ENCODE assay signal across 17 mouse cellular contexts in the genomic region with DNA sequence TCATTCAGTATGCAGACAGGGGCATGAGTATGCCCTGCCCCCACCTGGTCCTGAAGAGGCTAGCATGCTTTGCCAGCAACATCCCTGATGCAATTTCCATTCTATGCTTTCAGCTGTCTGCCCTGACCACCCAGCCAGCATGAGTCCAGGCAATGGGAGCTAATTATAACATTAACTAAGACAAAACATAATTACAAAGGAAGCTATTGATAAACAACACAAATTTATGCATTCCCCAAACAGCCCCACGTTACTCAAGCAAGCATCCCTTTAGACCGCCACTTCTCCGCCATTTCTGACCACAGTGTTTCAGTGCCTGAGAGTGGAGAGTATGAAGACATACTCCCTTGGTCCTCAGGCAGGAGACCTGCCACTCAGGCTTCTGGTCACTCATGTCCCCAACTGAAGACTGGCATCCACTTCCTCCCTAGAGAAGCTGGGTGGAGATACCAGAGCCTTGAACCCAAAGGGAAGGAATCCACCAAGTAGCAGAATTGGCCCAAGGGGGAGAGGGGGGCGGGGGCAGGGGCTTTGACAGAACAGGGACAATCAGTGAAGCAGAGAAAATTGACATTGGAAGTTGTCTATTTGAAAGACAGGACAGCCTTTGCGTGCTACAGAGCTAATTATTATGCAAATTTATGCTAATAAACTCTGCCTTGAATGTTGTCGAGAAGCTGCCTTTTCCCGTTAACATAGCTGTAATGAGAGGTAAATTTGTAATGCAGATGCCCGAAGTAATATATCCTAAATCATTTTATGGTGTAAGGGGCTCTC.
DNase-seq lines count a peak whose midpoint lies in the region; ATAC-seq and TF ChIP-seq lines count a peak whose summit lies in the region.
"Had no signal": no experiment of that assay in that cellular context is flagged by ENCODE, and none has a peak within 500 bp of the region (broad histone marks: within the 10 kb centered on the region; RNA-seq: fewer than 3 reads in every experiment).

No protein-coding gene starts in this region.

- H3K36me3 ChIP-seq in neural tube, embryonic 15.5 days = no peaks in the 10 kb centered on the region
- no peaks in the 10 kb centered on the region for H3K36me3 ChIP-seq in forebrain, postnatal 0 days (ENCODE audit: insufficient read depth)
- no peaks in the 10 kb centered on the region for H3K36me3 ChIP-seq in midbrain, embryonic 12.5 days
- no peaks in the 10 kb centered on the region for H3K36me3 ChIP-seq in neural tube, embryonic 14.5 days (ENCODE audit: control insufficient read depth, insufficient read depth, low read length)
- H3K36me3 ChIP-seq: embryonic facial prominence, embryonic 13.5 days; limb, embryonic 10.5 days; liver, embryonic 12.5 days had no signal

- ATAC-seq in neural tube, embryonic 15.5 days (ENCODE audit: low FRiP score) = no peak
- ATAC-seq in forebrain, postnatal 0 days = peak; percentile 60; the same call in 1 of the 2 replicates
- ATAC-seq in midbrain, embryonic 12.5 days (ENCODE audit: low FRiP score, low read depth) = peak; percentile 73
- ATAC-seq in neural tube, embryonic 14.5 days (ENCODE audit: low read depth) = peak; percentile 41; the same call in 1 of the 2 replicates
- no peak for ATAC-seq in granulocyte monocyte progenitor cell, adult 5-6 weeks (replicated peaks; ENCODE audit: poor library complexity, severe bottlenecking)
- ATAC-seq: liver, embryonic 12.5 days; lung, postnatal 0 days; Patski had no signal

- no peak overlapping the region for H3K4me2 ChIP-seq in neural tube, embryonic 15.5 days
- H3K4me2 ChIP-seq in forebrain, postnatal 0 days (ENCODE audit: low read depth) = no peak overlapping the region
- H3K4me2 ChIP-seq in midbrain, embryonic 12.5 days (replicated peaks) = 0 out of 2 replicates have a peak overlapping the region, but pooled peaks have one; percentile 3
- H3K4me2 ChIP-seq in neural tube, embryonic 14.5 days (ENCODE audit: low read depth, low read length) = no peak overlapping the region
- H3K4me2 ChIP-seq: embryonic facial prominence, embryonic 13.5 days; liver, embryonic 12.5 days had no signal

- 40% methylated on average over 8 of the region's 8 CpGs for WGBS in neural tube, embryonic 15.5 days
- 28% methylated on average over 8 of the region's 8 CpGs for WGBS in forebrain, postnatal 0 days
- WGBS in midbrain, embryonic 12.5 days = 56% methylated on average over 8 of the region's 8 CpGs
- WGBS in neural tube, embryonic 14.5 days = 32% methylated on average over 8 of the region's 8 CpGs

- peaks cover 11% of the 10 kb centered on the region; the same call in 1 of the 2 replicates for H3K4me1 ChIP-seq in neural tube, embryonic 15.5 days
- H3K4me1 ChIP-seq in forebrain, postnatal 0 days (ENCODE audit: insufficient read depth) = no peaks in the 10 kb centered on the region
- H3K4me1 ChIP-seq in midbrain, embryonic 12.5 days = peaks cover 23% of the 10 kb centered on the region
- H3K4me1 ChIP-seq in neural tube, embryonic 14.5 days (ENCODE audit: control insufficient read depth, insufficient read depth, low read length) = no peaks in the 10 kb centered on the region
- H3K4me1 ChIP-seq: embryonic facial prominence, embryonic 13.5 days; limb, embryonic 10.5 days; liver, embryonic 12.5 days had no signal

- TF ChIP-seq CTCF in forebrain, postnatal 0 days (IDR thresholded peaks at IDR 0.05; ENCODE audit: low read depth) = no peak

- no peak overlapping the region for H3K9ac ChIP-seq in neural tube, embryonic 15.5 days (replicated peaks)
- H3K9ac ChIP-seq in forebrain, postnatal 0 days = no peak overlapping the region
- no peak overlapping the region for H3K9ac ChIP-seq in midbrain, embryonic 12.5 days (replicated peaks)
- no peak overlapping the region for H3K9ac ChIP-seq in neural tube, embryonic 14.5 days (replicated peaks; ENCODE audit: low read depth, low read length)
- H3K9ac ChIP-seq: embryonic facial prominence, embryonic 13.5 days; liver, embryonic 12.5 days had no signal

- no peaks in the 10 kb centered on the region for H3K9me3 ChIP-seq in neural tube, embryonic 15.5 days (replicated peaks)
- H3K9me3 ChIP-seq in forebrain, postnatal 0 days (ENCODE audit: low read length) = no peaks in the 10 kb centered on the region
- H3K9me3 ChIP-seq in midbrain, embryonic 12.5 days = no peaks in the 10 kb centered on the region
- no peaks in the 10 kb centered on the region for H3K9me3 ChIP-seq in neural tube, embryonic 14.5 days (ENCODE audit: control insufficient read depth, low read length)
- H3K9me3 ChIP-seq: embryonic facial prominence, embryonic 13.5 days; limb, embryonic 10.5 days; liver, embryonic 12.5 days had no signal

- peak; percentile 11 for DNase-seq in neural tube, embryonic 10.5 days (ENCODE audit: extremely low spot score, low spot score)
- DNase-seq in forebrain, postnatal 0 days = no peak
- DNase-seq in thymus, postnatal 36 days = no peak
- no peak for DNase-seq in testis, postnatal 10 days (ENCODE audit: low spot score)
- DNase-seq: cerebellum, adult 11 months; gastrocnemius, postnatal 10 days; kidney, adult 8-10 months; kidney, postnatal 4 days had no signal

- H3K27ac ChIP-seq in neural tube, embryonic 15.5 days (replicated peaks) = no peak overlapping the region
- H3K27ac ChIP-seq in forebrain, postnatal 0 days (ENCODE audit: low read depth, low read length) = no peak overlapping the region
- no peak overlapping the region for H3K27ac ChIP-seq in midbrain, embryonic 12.5 days (replicated peaks)
- H3K27ac ChIP-seq in neural tube, embryonic 14.5 days (ENCODE audit: low read depth, low read length) = no peak overlapping the region
- H3K27ac ChIP-seq: embryonic facial prominence, embryonic 13.5 days; limb, embryonic 10.5 days; liver, embryonic 12.5 days had no signal

- H3K4me3 ChIP-seq in neural tube, embryonic 15.5 days (replicated peaks) = no peak overlapping the region
- H3K4me3 ChIP-seq in forebrain, postnatal 0 days (ENCODE audit: low read depth, low read length) = no peak overlapping the region
- H3K4me3 ChIP-seq in midbrain, embryonic 12.5 days = no peak overlapping the region
- H3K4me3 ChIP-seq in neural tube, embryonic 14.5 days (ENCODE audit: low read depth, low read length) = no peak overlapping the region
- H3K4me3 ChIP-seq: embryonic facial prominence, embryonic 13.5 days; limb, embryonic 10.5 days; liver, embryonic 12.5 days had no signal

- no peaks in the 10 kb centered on the region; the same call in 1 of the 2 replicates for H3K27me3 ChIP-seq in neural tube, embryonic 15.5 days (replicated peaks)
- H3K27me3 ChIP-seq in forebrain, postnatal 0 days (ENCODE audit: insufficient read depth, low read length) = no peaks in the 10 kb centered on the region
- H3K27me3 ChIP-seq in midbrain, embryonic 12.5 days = peaks cover 7% of the 10 kb centered on the region; the same call in 1 of the 2 replicates
- no peaks in the 10 kb centered on the region for H3K27me3 ChIP-seq in neural tube, embryonic 14.5 days (ENCODE audit: control insufficient read depth, insufficient read depth, low read length)
- H3K27me3 ChIP-seq: embryonic facial prominence, embryonic 13.5 days; liver, embryonic 12.5 days had no signal

Comparison
In these comparisons a context has a peak if more than half of its experiments do, and no peak if none do; other contexts are left out.
1. ATAC-seq: peak in forebrain, postnatal 0 days (single experiment), midbrain, embryonic 12.5 days (single experiment) and neural tube, embryonic 14.5 days (single experiment); none in neural tube, embryonic 15.5 days (single experiment) and granulocyte monocyte progenitor cell, adult 5-6 weeks (single experiment).